Mouse (Mus musculus) olfactory bulb, adult 2 months (tissue): ENCODE measurements around the gene 1700025G04Rik. TPM values are rescaled to one million over a fixed set of nuclear protein-coding genes. Genes with fewer than 3 reads are reported as not detected.
A peak's percentile ranks its signal among the peaks of the same experiment; 100 is the strongest.

Experiments used
- H3K27ac ChIP-seq: fragments of 200-500 bp; 2 replicates; pipeline ENCODE4 v1.5.1; 2012; ENCODE audit warnings: low read depth, low read length; ENCODE audit not compliant: insufficient read depth
- H3K4me1 ChIP-seq: fragments of 200-500 bp; 2 replicates; pipeline ENCODE4 v1.6.1; 2012; ENCODE audit warnings: low read length; ENCODE audit not compliant: control insufficient read depth, insufficient read depth
- H3K4me3 ChIP-seq: fragments of 200-500 bp; 2 replicates; pipeline ENCODE4 v1.5.1; 2012; ENCODE audit warnings: mild to moderate bottlenecking, low read depth, low read length, moderate library complexity; ENCODE audit not compliant: insufficient read depth
- CTCF ChIP-seq: fragments of 200-500 bp; IDR thresholded peaks from 2 replicates; pipeline ENCODE4 v1.5.1; 2012; ENCODE audit warnings: low read depth, mild to moderate bottlenecking, low read length, moderate library complexity; ENCODE audit not compliant: insufficient read depth
- POLR2A ChIP-seq: fragments of 200-500 bp; IDR thresholded peaks from 2 replicates; pipeline ENCODE4 v1.6.1; 2012; ENCODE audit warnings: mild to moderate bottlenecking, low read depth, low read length, moderate library complexity; ENCODE audit not compliant: insufficient read depth
- WGBS: fragments of 180-500 bp; shearing (Covaris S2); methylation state at CpG from one replicate; pipeline ENCODE4 v1.1.7; 2018; 5-methylcytosine and 5-hydroxymethylcytosine counted together
- polyA plus RNA-seq: library from polyadenylated mRNA; stranded (reverse); fragments of >200 nt; gene quantifications from 2 replicates; pipeline ENCODE4 v1.2.4, GENCODE M21; 2012; ENCODE audit warnings: low replicate concordance; ENCODE audit not compliant: missing spikeins, insufficient read depth, insufficient read length

Gene 1700025G04Rik
- polyA plus RNA-seq, 1 experiment = not detected

GRCm38 (mm10) chr1:152090564-152091545 is 930 bp upstream of the 1700025G04Rik start:
- WGBS = 7% methylated on average over 36 of the region's 36 CpGs
- peaks cover 8% of the 10 kb centered on the region for H3K4me1 ChIP-seq
- H3K4me3 ChIP-seq = peak overlapping the region; percentile 78
- TF ChIP-seq POLR2A (no peak), CTCF (no peak)
- H3K27ac ChIP-seq = peak overlapping the region; percentile 60

GRCm38 (mm10) chr1:152089526-152089925 is 399 bp downstream of the 1700025G04Rik start:
- 0% methylated on average over 25 of the region's 25 CpGs for WGBS
- peaks cover 17% of the 10 kb centered on the region for H3K4me1 ChIP-seq
- TF ChIP-seq POLR2A (no peak), CTCF (no peak)
- peak overlapping the region; percentile 78 for H3K4me3 ChIP-seq
- peak overlapping the region; percentile 53 for H3K27ac ChIP-seq

GRCm38 (mm10) chr1:152088791-152089401 is 1.0 kb downstream of the 1700025G04Rik start:
- peaks cover 18% of the 10 kb centered on the region for H3K4me1 ChIP-seq
- H3K27ac ChIP-seq = peak overlapping the region; percentile 53
- under 1% methylated on average over 16 of the region's 16 CpGs for WGBS
- H3K4me3 ChIP-seq = peak overlapping the region; percentile 78
- no peak for TF ChIP-seq CTCF
- TF ChIP-seq POLR2A = no peak

GRCm38 (mm10) chr1:152088030-152088429 is 1.9 kb downstream of the 1700025G04Rik start:
- WGBS = 40% methylated on average over 5 of the region's 5 CpGs
- no peak overlapping the region for H3K27ac ChIP-seq
- H3K4me1 ChIP-seq = peaks cover 18% of the 10 kb centered on the region
- TF ChIP-seq POLR2A (no peak), CTCF (no peak)
- no peak overlapping the region; the same call in 1 of the 2 replicates for H3K4me3 ChIP-seq

- H3K4me3 ChIP-seq = no peak overlapping the region
- TF ChIP-seq CTCF = no peak
- no peak for TF ChIP-seq POLR2A
- peaks cover 22% of the 10 kb centered on the region for H3K4me1 ChIP-seq
- WGBS = 30% methylated on average over 3 of the region's 3 CpGs
- H3K27ac ChIP-seq = no peak overlapping the region
Measured at GRCm38 (mm10) chr1:152086951-152087350, 3.0 kb downstream of the 1700025G04Rik start.

GRCm38 (mm10) chr1:152085561-152085960 is 4.4 kb downstream of the 1700025G04Rik start:
- TF ChIP-seq CTCF = no peak
- no peak for TF ChIP-seq POLR2A
- Histone ChIP-seq H3K27ac (no peak overlapping the region), H3K4me1 (peaks cover 18% of the 10 kb centered on the region), H3K4me3 (no peak overlapping the region)
- WGBS = 82% methylated on average over 5 of the region's 5 CpGs

- no peak overlapping the region for H3K4me3 ChIP-seq
- H3K27ac ChIP-seq = no peak overlapping the region
- peaks cover 18% of the 10 kb centered on the region for H3K4me1 ChIP-seq
- TF ChIP-seq CTCF = no peak
- no peak for TF ChIP-seq POLR2A
- 42% methylated on average over 15 of the region's 15 CpGs for WGBS
Measured at GRCm38 (mm10) chr1:152084638-152085345, 5.1 kb downstream of the 1700025G04Rik start.

- TF ChIP-seq POLR2A = no peak
- no peak for TF ChIP-seq CTCF
- no peak overlapping the region for H3K4me3 ChIP-seq
- no peak overlapping the region for H3K27ac ChIP-seq
- H3K4me1 ChIP-seq = peaks cover 17% of the 10 kb centered on the region
- 67% methylated on average over 8 of the region's 8 CpGs for WGBS
Measured at GRCm38 (mm10) chr1:152081954-152082711, 7.8 kb downstream of the 1700025G04Rik start.
